Mouse (Mus musculus) adrenal gland, postnatal 25 days (tissue): ENCODE measurements around the gene Krt88. TPM values are rescaled to one million over a fixed set of nuclear protein-coding genes. Genes with fewer than 3 reads are reported as not detected.
A peak's percentile ranks its signal among the peaks of the same experiment; 100 is the strongest.

Source experiments
- DNase-seq: peaks from one replicate; pipeline ENCODE4 v3.0.0; 2021; ENCODE audit warnings: mixed read lengths
- total RNA-seq: library from RNA; stranded (reverse); gene quantifications from 2 replicates; pipeline ENCODE4 v1.2.3, GENCODE M21; 2021

Gene Krt88
- total RNA-seq, 1 experiment from 2014 or later, result not detected

- DNase-seq, result peak; percentile 50
These were observed 31.6 kb downstream of the Krt88 start for GRCm38 (mm10) chr15:101479007-101479665.

GRCm38 (mm10) chr15:101479666-101480060 lies 32.1 kb downstream of the Krt88 start:
- DNase-seq, result no peak

GRCm38 (mm10) chr15:101482056-101482455 lies 34.5 kb downstream of the Krt88 start:
- no peak for DNase-seq

GRCm38 (mm10) chr15:101483646-101484045 lies 36.1 kb downstream of the Krt88 start:
- no peak for DNase-seq

- no peak for DNase-seq
These were observed 37.4 kb downstream of the Krt88 start for GRCm38 (mm10) chr15:101484939-101485338.

- DNase-seq, result no peak
These were observed 38.5 kb downstream of the Krt88 start for GRCm38 (mm10) chr15:101485911-101486635.

GRCm38 (mm10) chr15:101491431-101491830 lies 43.9 kb downstream of the Krt88 start, which contains the start of gene Krt83:
Krt83 (minus strand) TSS chr15:101491512.
- no peak for DNase-seq

GRCm38 (mm10) chr15:101492718-101493117 lies 45.2 kb downstream of the Krt88 start:
- no peak for DNase-seq

- DNase-seq, result no peak
These were observed 46.2 kb downstream of the Krt88 start for GRCm38 (mm10) chr15:101493713-101494112.

- no peak for DNase-seq
These were observed 46.7 kb downstream of the Krt88 start for GRCm38 (mm10) chr15:101494203-101494602.

GRCm38 (mm10) chr15:101495266-101495665 lies 47.7 kb downstream of the Krt88 start:
- DNase-seq, result no peak

GRCm38 (mm10) chr15:101497181-101497580 lies 49.6 kb downstream of the Krt88 start:
- peak; percentile 67 for DNase-seq

Other genes starting within 250 kb of the Krt88 start
- gene Grasp, start 223.6 kb upstream of the Krt88 start, total RNA-seq, result 9.8 and 16.3 TPM in 2 replicates
- gene Nr4a1, start 193.5 kb upstream of the Krt88 start, total RNA-seq, result 98.7 and 131 TPM in 2 replicates
- 40.6 and 44.5 TPM in 2 replicates for gene Atg101, start 163.5 kb upstream of the Krt88 start, total RNA-seq
- gene 6030408B16Rik, start 154.5 kb upstream of the Krt88 start, total RNA-seq, result 0.27 TPM in 1 of 2 replicates, not detected in the other
- gene Krt80, start 77.6 kb upstream of the Krt88 start, total RNA-seq, result 1.0 and 1.3 TPM in 2 replicates
- 0.67 and 0.76 TPM in 2 replicates for gene Krt7, start 36.7 kb upstream of the Krt88 start, total RNA-seq
- not detected in 2 replicates for gene Krt87, start 8.9 kb upstream of the Krt88 start, total RNA-seq
- not detected in 2 replicates for gene Krt81, start 16.0 kb downstream of the Krt88 start, total RNA-seq
- gene Krt86, start 25.7 kb downstream of the Krt88 start, total RNA-seq, result not detected in 2 replicates
- gene Krt83, start 43.8 kb downstream of the Krt88 start, total RNA-seq, result not detected in 2 replicates
- not detected in 2 replicates for gene Gm49425, start 69.5 kb downstream of the Krt88 start, total RNA-seq
- not detected in 2 replicates for gene Krt84, start 85.1 kb downstream of the Krt88 start, total RNA-seq
- gene Krt82, start 102.9 kb downstream of the Krt88 start, total RNA-seq, result not detected in 2 replicates
- not detected in 2 replicates for gene Krt90, start 115.2 kb downstream of the Krt88 start, total RNA-seq
- gene Krt75, start 126.2 kb downstream of the Krt88 start, total RNA-seq, result not detected in 2 replicates
- gene Gm5414, start 180.4 kb downstream of the Krt88 start, total RNA-seq, result not detected in 2 replicates
- gene Gm5478, start 199.6 kb downstream of the Krt88 start, total RNA-seq, result not detected in 2 replicates
- gene Krt6b, start 232.5 kb downstream of the Krt88 start, total RNA-seq, result not detected in 2 replicates
- gene Krt6a, start 246.6 kb downstream of the Krt88 start, total RNA-seq, result not detected in 2 replicates